Mouse (Mus musculus) spleen, adult 2 months (tissue): ENCODE measurements at regions not wholly inside any gene's neighbourhood (a gene's known extent, or its start where the extent isn't known, plus 50 kb on each side); places are given as distances from the start of the nearest gene placed in this dataset.

Experiments used
- CTCF ChIP-seq: fragments of 200-500 bp; IDR thresholded peaks from 2 replicates; pipeline ENCODE4 v1.5.1; 2011; ENCODE audit warnings: mild to moderate bottlenecking, inconsistent platforms; ENCODE audit not compliant: insufficient read depth, insufficient read length, insufficient replicate concordance; ENCODE audit errors: extremely low read depth
- POLR2A ChIP-seq: fragments of 200-500 bp; IDR thresholded peaks from 2 replicates; pipeline ENCODE4 v1.6.1; 2011; ENCODE audit warnings: low read depth, low read length, inconsistent platforms

DNA sequence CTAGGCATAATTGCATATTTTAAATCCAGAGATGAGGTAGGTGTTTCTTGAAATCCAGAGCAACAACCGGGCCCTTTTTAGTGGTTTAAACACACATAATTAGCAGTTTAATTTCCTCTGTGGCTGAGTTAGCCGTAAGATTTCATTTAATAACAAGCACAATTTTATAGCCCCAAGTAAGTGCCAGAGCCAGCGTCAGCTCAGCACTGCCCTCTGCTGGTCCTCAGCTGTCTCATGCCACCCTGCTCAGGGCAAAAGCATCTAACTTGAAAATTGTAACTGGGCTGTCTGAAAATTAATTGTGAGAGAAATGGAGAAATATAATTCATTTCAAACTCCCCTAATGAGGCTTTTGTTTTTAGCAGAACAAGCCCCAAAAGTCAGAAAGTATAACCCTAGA lies 437.7 kb upstream of the Tle4 start:
- peak; percentile 84; the same call in 1 of the 2 replicates for TF ChIP-seq CTCF
- TF ChIP-seq POLR2A, result no peak
